Mouse (Mus musculus): ENCODE measurements at regions not wholly inside any gene's neighbourhood (a gene's known extent, or its start where the extent isn't known, plus 50 kb on each side); places are given as distances from the start of the nearest gene placed in this dataset.

- no peak for TF ChIP-seq ZC3H11A (IDR thresholded peaks at IDR 0.05; ENCODE audit: borderline replicate concordance, low read depth, low read length)
- TF ChIP-seq HCFC1 (IDR thresholded peaks at IDR 0.05; ENCODE audit: borderline replicate concordance, insufficient read depth, low read length), result no peak
- no peak for TF ChIP-seq MAFK (IDR thresholded peaks at IDR 0.05; ENCODE audit: insufficient read depth, low read depth, low read length)
Observed at GRCm38 (mm10) chr6:140337897-140338749, 85.7 kb upstream of the Plekha5 start.
